Mouse (Mus musculus) liver, embryonic 12.5 days (tissue): ENCODE measurements around the gene Zfp384. TPM values are rescaled to one million over a fixed set of nuclear protein-coding genes. Genes with fewer than 3 reads are reported as not detected.

Experiments used
- ATAC-seq: fragments of 200-750 bp; cut with Nextera tagmentation; 2 replicates; pipeline ENCODE4 v1.8.0; 2017; ENCODE audit warnings: moderate number of reproducible peaks, mild to moderate bottlenecking, moderate library complexity
- H3K27ac ChIP-seq: fragments of 300-500 bp; sonication (generic); 2 replicates; pipeline ENCODE4 v1.5.1; 2016; ENCODE audit warnings: mild to moderate bottlenecking
- H3K27me3 ChIP-seq: fragments of 300-500 bp; sonication (generic); replicated peaks from 2 replicates; pipeline ENCODE4 v1.6.1; 2016; ENCODE audit warnings: mild to moderate bottlenecking, moderate library complexity
- H3K36me3 ChIP-seq: fragments of 300-500 bp; sonication (generic); 2 replicates; pipeline ENCODE4 v1.6.1; 2016; ENCODE audit warnings: mild to moderate bottlenecking, moderate library complexity
- H3K4me1 ChIP-seq: fragments of 300-500 bp; sonication (generic); 2 replicates; pipeline ENCODE4 v1.6.1; 2016
- H3K4me2 ChIP-seq: fragments of 300-500 bp; sonication (generic); 2 replicates; pipeline ENCODE4 v1.6.1; 2016; ENCODE audit warnings: mild to moderate bottlenecking, moderate library complexity
- H3K4me3 ChIP-seq: fragments of 300-500 bp; sonication (generic); 2 replicates; pipeline ENCODE4 v1.5.1; 2016; ENCODE audit warnings: mild to moderate bottlenecking, moderate library complexity
- H3K9ac ChIP-seq: fragments of 300-500 bp; sonication (generic); 2 replicates; pipeline ENCODE4 v1.6.1; 2016; ENCODE audit warnings: mild to moderate bottlenecking, moderate library complexity
- H3K9me3 ChIP-seq: fragments of 300-500 bp; sonication (generic); replicated peaks from 2 replicates; pipeline ENCODE4 v1.6.1; 2016; ENCODE audit warnings: mild to moderate bottlenecking, moderate library complexity
- WGBS: fragments of 180-500 bp; shearing (Covaris S2); methylation state at CpG from one replicate; pipeline ENCODE4 v1.1.7; 2016; ENCODE audit not compliant: insufficient replicate concordance; 5-methylcytosine and 5-hydroxymethylcytosine counted together
- polyA plus RNA-seq: library from polyadenylated mRNA; unstranded; fragments of >200 nt; fragmentation: Nextera tagmentation; extraction: Ambion mirVana; gene quantifications from 2 replicates; pipeline ENCODE4 v1.2.1, GENCODE M21; 2016

Zfp384 gene
- polyA plus RNA-seq, 1 experiment from 2014 or later: 6.6 TPM

- Histone ChIP-seq H3K4me1 (peaks cover 16% of the 10 kb centered on the region), H3K27me3 (peaks cover 100% of the 10 kb centered on the region), H3K36me3 (no peaks in the 10 kb centered on the region), H3K4me2 (no peak overlapping the region), H3K9ac (no peak overlapping the region), H3K9me3 (no peaks in the 10 kb centered on the region), H3K27ac (no peak overlapping the region), H3K4me3 (no peak overlapping the region)
- 42% methylated on average over 8 of the region's 8 CpGs for WGBS
- no peak for ATAC-seq
Measured at GRCm38 (mm10) chr6:124995831-124996403, 13.0 kb upstream of the Zfp384 start.

GRCm38 (mm10) chr6:124996551-124997501 is 12.1 kb upstream of the Zfp384 start, which contains the start of gene Pianp:
Gene Pianp, plus strand, starts transcription at chr6:124996694.
- H3K9me3 ChIP-seq: no peaks in the 10 kb centered on the region
- H3K4me3 ChIP-seq: peak within 1 kb of the TSS; percentile 54
- peak; percentile 36; the same call in 1 of the 2 replicates for ATAC-seq
- under 1% methylated on average over 66 of the region's 78 CpGs for WGBS
- H3K4me1 ChIP-seq: peaks cover 16% of the 10 kb centered on the region
- H3K27me3 ChIP-seq: peaks cover 100% of the 10 kb centered on the region
- no peak within 1 kb of the TSS for H3K27ac ChIP-seq
- H3K9ac ChIP-seq: peak within 1 kb of the TSS; percentile 12; the same call in 1 of the 2 replicates
- peak within 1 kb of the TSS; percentile 77 for H3K4me2 ChIP-seq
- no peaks in the 10 kb centered on the region for H3K36me3 ChIP-seq

- no peak overlapping the region for H3K9ac ChIP-seq
- no peak overlapping the region for H3K4me3 ChIP-seq
- H3K27me3 ChIP-seq: peaks cover 100% of the 10 kb centered on the region
- no peak overlapping the region for H3K4me2 ChIP-seq
- H3K36me3 ChIP-seq: no peaks in the 10 kb centered on the region
- WGBS: 5% methylated on average over 8 of the region's 8 CpGs
- ATAC-seq: no peak
- peaks cover 16% of the 10 kb centered on the region for H3K4me1 ChIP-seq
- no peaks in the 10 kb centered on the region for H3K9me3 ChIP-seq
- H3K27ac ChIP-seq: no peak overlapping the region
Measured at GRCm38 (mm10) chr6:124998066-124998465, 10.9 kb upstream of the Zfp384 start.

- Histone ChIP-seq H3K4me3 (no peak overlapping the region), H3K36me3 (no peaks in the 10 kb centered on the region), H3K4me2 (no peak overlapping the region), H3K9ac (no peak overlapping the region), H3K27ac (no peak overlapping the region), H3K27me3 (peaks cover 100% of the 10 kb centered on the region), H3K9me3 (no peaks in the 10 kb centered on the region), H3K4me1 (peaks cover 16% of the 10 kb centered on the region)
- ATAC-seq: no peak
- 37% methylated on average over 14 of the region's 14 CpGs for WGBS
Measured at GRCm38 (mm10) chr6:124999091-124999490, 9.9 kb upstream of the Zfp384 start.

GRCm38 (mm10) chr6:124999546-124999945 is 9.4 kb upstream of the Zfp384 start:
- H3K36me3 ChIP-seq: no peaks in the 10 kb centered on the region
- WGBS: 28% methylated on average over 10 of the region's 10 CpGs
- no peak overlapping the region for H3K27ac ChIP-seq
- H3K9me3 ChIP-seq: no peaks in the 10 kb centered on the region
- H3K4me1 ChIP-seq: peaks cover 16% of the 10 kb centered on the region
- H3K4me3 ChIP-seq: no peak overlapping the region
- H3K9ac ChIP-seq: no peak overlapping the region
- no peak for ATAC-seq
- no peak overlapping the region for H3K4me2 ChIP-seq
- H3K27me3 ChIP-seq: peaks cover 100% of the 10 kb centered on the region

- Histone ChIP-seq H3K9ac (no peak overlapping the region), H3K4me2 (no peak overlapping the region), H3K36me3 (no peaks in the 10 kb centered on the region), H3K9me3 (no peaks in the 10 kb centered on the region), H3K27ac (no peak overlapping the region), H3K4me1 (peaks cover 12% of the 10 kb centered on the region), H3K4me3 (no peak overlapping the region), H3K27me3 (peaks cover 68% of the 10 kb centered on the region)
- no peak for ATAC-seq
- 45% methylated on average over 3 of the region's 3 CpGs for WGBS
Measured at GRCm38 (mm10) chr6:125003706-125004105, 5.2 kb upstream of the Zfp384 start.

- peaks cover 54% of the 10 kb centered on the region for H3K27me3 ChIP-seq
- no peak overlapping the region for H3K9ac ChIP-seq
- no peak overlapping the region for H3K4me3 ChIP-seq
- no peak overlapping the region for H3K27ac ChIP-seq
- no peak for ATAC-seq
- peaks cover 17% of the 10 kb centered on the region for H3K4me1 ChIP-seq
- H3K4me2 ChIP-seq: no peak overlapping the region
- 56% methylated on average over 3 of the region's 3 CpGs for WGBS
- no peaks in the 10 kb centered on the region for H3K36me3 ChIP-seq
- no peaks in the 10 kb centered on the region for H3K9me3 ChIP-seq
Measured at GRCm38 (mm10) chr6:125005086-125005485, 3.9 kb upstream of the Zfp384 start.

- no peak for ATAC-seq
- Histone ChIP-seq H3K9ac (peak overlapping the region; percentile 97), H3K4me3 (peak overlapping the region; percentile 99), H3K27ac (peak overlapping the region; percentile 94), H3K27me3 (peaks cover 25% of the 10 kb centered on the region), H3K36me3 (peaks cover 27% of the 10 kb centered on the region), H3K4me2 (peak overlapping the region; percentile 92), H3K9me3 (no peaks in the 10 kb centered on the region), H3K4me1 (peaks cover 45% of the 10 kb centered on the region)
- 41% methylated on average over 13 of the region's 13 CpGs for WGBS
Measured at GRCm38 (mm10) chr6:125008060-125008459, 885 bp upstream of the Zfp384 start.

- Histone ChIP-seq H3K4me2 (peak overlapping the region; percentile 92), H3K27ac (peak overlapping the region; percentile 94), H3K9me3 (no peaks in the 10 kb centered on the region), H3K36me3 (peaks cover 33% of the 10 kb centered on the region), H3K4me3 (peak overlapping the region; percentile 99), H3K9ac (peak overlapping the region; percentile 97), H3K27me3 (peaks cover 19% of the 10 kb centered on the region), H3K4me1 (peaks cover 45% of the 10 kb centered on the region)
- ATAC-seq: peak; percentile 98
- WGBS: under 1% methylated on average over 30 of the region's 34 CpGs
Measured at GRCm38 (mm10) chr6:125008586-125009128, 288 bp upstream of the Zfp384 start.

- Histone ChIP-seq H3K9ac (peak overlapping the region; percentile 97), H3K27me3 (peaks cover 11% of the 10 kb centered on the region), H3K36me3 (peaks cover 40% of the 10 kb centered on the region), H3K4me3 (peak overlapping the region; percentile 99), H3K4me1 (peaks cover 48% of the 10 kb centered on the region), H3K9me3 (no peaks in the 10 kb centered on the region), H3K27ac (peak overlapping the region; percentile 94), H3K4me2 (peak overlapping the region; percentile 92)
- WGBS: under 1% methylated on average over 65 of the region's 78 CpGs
- peak; percentile 87 for ATAC-seq
Measured at GRCm38 (mm10) chr6:125009181-125010073, 482 bp downstream of the Zfp384 start.

- H3K36me3 ChIP-seq: peaks cover 88% of the 10 kb centered on the region
- H3K4me3 ChIP-seq: no peak overlapping the region
- H3K9me3 ChIP-seq: no peaks in the 10 kb centered on the region
- no peak overlapping the region for H3K9ac ChIP-seq
- H3K4me1 ChIP-seq: peaks cover 40% of the 10 kb centered on the region
- peak; percentile 96 for ATAC-seq
- H3K27ac ChIP-seq: no peak overlapping the region
- no peaks in the 10 kb centered on the region for H3K27me3 ChIP-seq
- WGBS: 78% methylated on average over 3 of the region's 3 CpGs
- H3K4me2 ChIP-seq: 0 out of 2 replicates have a peak overlapping the region, but pooled peaks have one; percentile 2
Measured at GRCm38 (mm10) chr6:125017682-125018081, 8.7 kb downstream of the Zfp384 start.
